Mouse (Mus musculus): Measurements from ENCODE around the gene Ankmy1.

Gene Ankmy1

DNA sequence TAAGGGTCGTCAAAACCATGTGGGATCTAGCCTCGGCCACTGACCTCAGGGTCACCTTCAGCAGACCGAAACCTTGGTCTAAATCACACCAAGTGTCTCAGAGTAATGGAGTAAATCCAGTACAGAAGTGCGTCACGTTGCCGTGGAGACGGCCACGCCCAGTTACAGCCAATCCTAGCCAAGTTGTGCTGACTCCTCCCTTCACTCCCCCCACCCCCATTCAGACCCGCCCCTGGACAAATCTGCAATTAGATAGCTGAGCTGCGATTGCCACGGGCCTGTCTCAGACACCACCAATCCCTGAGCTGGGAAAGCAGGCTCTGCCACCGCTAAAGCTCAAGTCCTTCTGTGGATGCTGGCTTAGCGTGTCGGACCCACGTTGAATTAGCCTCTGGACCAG, at the start of gene Ankmy1:
Gene Ankmy1, minus strand, starts transcription at position 121 of the 400 bp plus-strand sequence.
- no peak for DNase-seq

DNA sequence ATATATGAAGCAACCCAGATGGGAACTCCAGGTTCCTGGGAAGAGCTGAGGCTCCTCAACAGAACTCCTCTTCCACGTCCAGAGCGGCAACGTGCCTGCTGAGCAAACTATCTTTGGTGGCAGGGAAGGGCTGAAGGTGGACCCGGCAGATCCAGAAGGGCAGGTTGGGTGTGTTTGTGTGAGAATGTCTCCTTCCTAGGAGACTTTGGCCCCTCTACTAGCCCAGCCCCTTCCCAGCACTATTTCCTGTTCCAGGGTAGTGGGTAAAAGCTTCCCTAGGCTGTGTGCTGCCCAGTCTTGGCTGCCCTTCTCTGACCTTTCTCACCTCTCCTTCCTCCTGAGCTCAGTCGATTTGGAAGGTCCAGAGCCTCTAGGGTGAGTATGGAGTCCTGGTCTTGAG, 47.9 kb upstream of the Ankmy1 start, which contains the start of gene Gpr35:
Gene Gpr35, plus strand, starts transcription at position 259 of the 400 bp plus-strand sequence.
- no peak for DNase-seq

- no peak for DNase-seq
These were observed 46.7 kb upstream of the Ankmy1 start for GRCm38 (mm10) chr1:92949426-92949825.

DNA sequence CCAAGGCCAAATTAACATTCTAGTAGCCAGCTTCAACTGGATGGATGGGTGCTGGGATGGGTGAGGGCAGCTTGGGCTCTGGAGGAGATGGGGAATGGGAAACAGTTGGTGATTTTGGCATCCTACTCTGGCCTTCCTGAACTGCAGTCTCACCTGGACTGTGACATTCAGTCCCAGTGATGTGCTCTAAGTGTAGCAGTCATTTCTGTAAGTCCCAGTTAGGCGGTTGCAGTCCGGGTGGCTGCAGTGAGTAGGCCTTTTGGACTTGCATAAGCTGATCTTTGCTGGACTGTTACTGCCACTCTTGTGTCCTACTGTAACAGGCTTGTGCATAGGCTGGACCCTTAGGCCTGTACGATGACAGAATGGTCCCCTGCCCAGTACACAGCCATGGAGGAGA, 45.3 kb upstream of the Ankmy1 start:
- DNase-seq: no peak

DNA sequence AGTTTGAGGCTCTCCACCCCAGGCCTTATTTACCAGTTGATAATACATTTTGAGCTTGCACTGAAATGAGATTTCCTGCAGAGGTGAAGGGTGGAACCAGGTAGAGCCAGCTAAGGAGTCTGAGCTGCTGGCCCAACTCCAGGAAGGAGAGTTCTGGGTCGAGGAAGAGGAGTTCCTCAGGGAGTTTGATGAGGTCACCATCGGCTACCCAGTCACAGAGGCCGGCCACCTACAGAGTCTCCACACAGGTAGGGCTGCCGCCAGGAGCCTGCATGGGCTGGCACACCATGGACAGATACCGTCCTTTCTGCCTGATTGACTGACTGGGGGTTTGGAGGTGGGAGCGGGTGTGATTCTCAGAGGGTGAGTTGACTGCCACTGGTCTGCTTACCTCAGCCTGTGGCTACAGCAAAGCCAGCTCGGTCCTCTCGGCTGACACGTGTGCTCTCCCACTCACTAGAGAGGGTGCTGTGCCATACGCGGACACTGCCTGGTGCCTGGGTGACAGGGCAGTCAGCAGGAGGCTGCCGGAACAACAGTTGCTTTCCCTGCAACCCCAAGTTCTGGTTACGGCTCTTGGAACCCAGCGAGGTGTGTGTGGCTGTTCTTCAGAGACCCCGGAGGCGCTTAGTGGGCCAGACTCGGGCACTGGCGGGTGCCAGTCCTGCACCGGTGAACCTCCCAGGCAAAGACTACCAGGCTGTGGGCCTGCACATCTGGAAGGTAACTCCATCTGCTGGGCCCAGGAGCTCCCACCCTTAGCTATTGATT, 40.7 kb upstream of the Ankmy1 start:
- no peak for DNase-seq

DNA sequence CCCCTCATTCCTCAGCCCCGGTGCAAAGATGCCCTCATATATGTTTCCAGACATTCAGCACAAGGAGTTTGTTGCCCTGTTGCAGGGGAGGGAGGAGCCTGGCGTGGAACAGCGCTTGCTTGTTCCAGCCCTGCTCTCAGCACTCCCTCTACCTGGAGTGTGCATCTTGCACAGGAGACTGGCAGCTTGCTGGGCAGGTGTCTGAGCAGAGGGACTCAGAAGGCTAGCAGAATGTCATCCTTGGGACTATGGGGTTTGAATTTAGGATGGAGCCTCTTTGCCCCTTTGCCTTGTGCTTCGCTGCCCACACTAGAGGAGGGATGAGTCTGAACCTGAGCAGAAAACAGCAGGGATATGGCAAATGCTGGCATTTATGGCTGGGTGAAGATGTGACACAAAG, 37.0 kb upstream of the Ankmy1 start:
- DNase-seq: peak; percentile 81

GRCm38 (mm10) chr1:92937797-92938196, 35.1 kb upstream of the Ankmy1 start:
- DNase-seq: no peak

DNA sequence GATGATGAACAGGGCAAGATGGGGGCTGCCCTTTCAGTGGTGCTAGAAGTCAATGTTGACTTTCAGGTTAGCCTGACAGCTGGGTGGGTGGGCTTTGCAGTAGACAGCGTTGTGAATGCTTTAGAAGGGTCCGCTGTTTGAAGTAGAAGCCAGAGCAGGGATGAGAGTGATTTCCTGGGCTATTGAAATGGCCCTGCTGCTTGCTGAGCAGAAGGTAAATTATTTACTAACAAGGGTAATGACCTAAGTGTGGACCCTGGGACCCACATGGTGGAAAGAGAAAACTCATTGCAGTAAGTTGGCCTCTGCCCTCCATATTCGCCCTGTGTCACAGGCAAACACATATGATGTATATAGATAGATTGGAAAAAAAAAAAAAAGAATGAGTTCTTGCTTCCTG, 33.8 kb upstream of the Ankmy1 start:
- DNase-seq: no peak

DNA sequence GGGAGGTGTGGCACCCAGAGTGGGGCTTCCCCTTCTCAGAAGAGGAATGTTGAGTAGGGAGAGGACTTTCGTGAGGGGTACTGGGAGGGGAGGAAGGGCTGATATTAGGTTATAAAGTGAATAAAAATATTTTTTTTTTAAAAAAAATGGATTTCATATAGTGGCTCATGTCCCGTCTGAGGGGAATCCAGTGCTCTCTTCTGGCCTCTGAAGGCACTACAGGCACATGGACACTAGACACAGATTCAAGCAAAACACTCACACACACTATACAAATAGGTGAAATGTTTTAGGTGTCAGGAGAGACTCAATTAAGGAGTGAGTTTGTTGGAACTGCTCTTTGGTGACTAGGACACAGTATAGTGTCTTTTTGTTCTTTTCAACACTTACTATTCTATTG, 33.3 kb upstream of the Ankmy1 start:
- no peak for DNase-seq

GRCm38 (mm10) chr1:92935054-92935962, 32.6 kb upstream of the Ankmy1 start:
- DNase-seq: peak; percentile 65

DNA sequence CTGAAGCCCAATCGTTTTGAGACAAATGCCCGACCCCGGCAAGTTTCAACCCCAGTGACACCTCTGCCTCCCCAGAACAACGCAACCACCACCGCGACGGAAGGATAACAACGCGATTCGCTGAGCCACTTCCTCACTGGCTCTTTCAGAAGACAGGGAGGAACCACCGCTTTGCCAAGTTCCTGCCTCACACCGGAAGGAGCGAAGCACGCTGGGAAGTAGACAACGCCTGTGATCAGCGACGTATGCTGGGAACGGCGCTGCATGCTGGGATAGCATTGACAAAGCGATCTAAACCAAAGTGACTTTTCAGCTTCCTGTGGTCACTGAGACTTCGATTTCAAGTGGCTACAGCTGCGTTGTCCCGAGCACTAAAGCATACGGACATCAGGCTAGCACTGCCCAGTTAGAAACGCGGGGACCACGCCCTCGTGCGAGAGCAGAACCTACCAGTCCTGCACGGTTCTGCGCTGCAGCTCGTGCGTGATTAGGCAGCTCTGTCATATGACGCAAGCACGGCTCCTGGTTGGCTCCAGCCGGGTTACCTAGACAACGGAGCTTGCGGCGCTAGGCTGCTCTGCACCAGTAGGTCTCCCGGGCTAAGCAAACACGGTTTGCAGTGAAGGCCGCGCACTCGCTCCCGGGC, 31.6 kb upstream of the Ankmy1 start, which contains the start of gene Capn10:
Gene Capn10, plus strand, starts transcription at position 195 of the 646 bp plus-strand sequence.
- peak; percentile 96 for DNase-seq

DNA sequence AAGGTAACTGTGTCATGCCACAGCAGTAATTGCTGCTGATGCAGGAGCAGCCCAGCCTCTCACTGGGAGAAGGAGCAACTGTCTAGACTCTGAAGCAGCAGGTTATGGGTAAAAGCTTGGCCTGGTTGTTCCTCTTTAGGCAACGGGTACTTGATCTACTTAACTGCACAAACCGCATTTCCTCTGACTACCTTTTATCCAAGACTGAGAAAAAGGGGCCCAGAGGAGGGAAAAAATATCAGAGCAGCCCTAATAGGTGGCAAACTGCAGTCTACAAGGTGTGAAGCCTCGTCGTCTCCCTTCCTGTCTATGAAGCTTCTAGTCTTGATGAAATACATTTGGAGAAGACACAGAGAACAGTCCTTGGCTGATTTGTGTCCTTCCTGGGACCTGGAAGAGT, 30.9 kb upstream of the Ankmy1 start:
- no peak for DNase-seq

- no peak for DNase-seq
These were observed 27.5 kb upstream of the Ankmy1 start for GRCm38 (mm10) chr1:92930171-92930706.

DNA sequence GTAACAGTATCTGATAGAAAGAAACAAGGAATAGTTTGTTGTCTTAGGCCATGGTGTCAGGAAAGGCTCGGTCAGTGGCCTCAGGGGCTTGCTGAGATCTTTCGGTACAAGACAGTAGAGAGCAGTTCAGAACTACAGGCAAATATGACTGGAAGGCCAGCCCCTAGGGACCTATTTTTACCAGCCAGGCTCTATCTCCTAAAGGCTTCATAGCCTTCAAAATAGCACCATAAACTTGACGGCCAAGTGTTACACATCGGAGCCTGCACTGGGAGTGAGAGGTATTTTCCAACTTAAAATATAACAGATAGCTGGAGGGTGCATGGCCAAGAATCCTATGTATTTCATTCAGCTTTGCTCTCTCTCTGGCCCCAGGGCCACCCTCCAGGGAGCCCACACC, 18.8 kb upstream of the Ankmy1 start:
- DNase-seq: no peak

DNA sequence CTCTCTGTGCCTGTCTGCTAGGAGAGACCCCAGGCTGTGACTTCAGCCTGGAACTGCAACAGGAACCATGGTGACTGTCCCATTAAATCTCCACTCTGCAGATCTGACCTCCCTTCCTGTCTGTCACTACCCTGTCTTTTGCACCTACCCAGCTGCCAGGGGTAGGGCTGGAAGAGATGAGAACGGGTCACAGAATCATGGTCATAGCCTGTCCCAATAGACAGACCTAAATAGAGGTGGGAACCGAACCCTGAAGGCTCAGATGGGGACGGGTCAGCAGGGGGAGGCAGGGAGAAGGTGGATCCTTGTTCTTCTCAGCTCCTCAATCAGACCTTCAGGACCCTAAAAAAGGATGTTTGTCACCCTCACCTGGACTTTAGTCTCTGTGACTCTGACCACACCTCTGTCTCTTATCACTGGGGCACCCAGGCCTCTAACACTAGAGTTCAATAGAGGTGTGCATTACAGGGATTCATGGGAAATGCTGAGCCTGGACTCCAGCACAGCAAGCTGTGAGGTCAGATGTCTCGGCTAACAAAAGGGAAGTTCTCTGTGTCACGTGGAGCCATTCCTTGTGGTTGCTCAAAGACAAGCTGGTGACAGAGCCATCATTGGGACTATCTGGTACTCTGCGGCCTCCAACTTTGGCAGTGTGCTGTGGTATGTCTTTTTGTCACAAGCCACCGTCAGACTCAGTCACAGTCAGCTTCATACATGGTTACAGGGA, 17.9 kb upstream of the Ankmy1 start:
- DNase-seq: no peak

DNA sequence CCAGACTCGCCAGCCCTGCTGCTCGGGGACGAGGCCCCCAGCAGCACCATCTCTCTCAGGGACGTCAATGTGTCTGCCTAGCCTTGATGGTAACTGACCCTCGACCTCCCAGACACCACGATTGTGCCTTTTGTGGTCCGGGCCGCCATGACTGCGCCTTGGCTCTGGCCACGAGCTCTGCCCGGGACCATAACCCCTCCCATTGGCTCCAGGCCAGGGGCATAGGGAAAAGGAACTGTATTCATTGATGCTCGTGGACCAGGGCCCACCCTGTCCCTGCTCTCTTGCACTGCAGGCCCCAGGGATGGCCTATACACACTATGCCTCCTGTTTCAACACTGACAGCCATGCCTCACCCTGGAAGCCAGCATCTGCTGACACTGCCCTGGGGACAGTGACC, 17.1 kb upstream of the Ankmy1 start:
- DNase-seq: peak; percentile 24

DNA sequence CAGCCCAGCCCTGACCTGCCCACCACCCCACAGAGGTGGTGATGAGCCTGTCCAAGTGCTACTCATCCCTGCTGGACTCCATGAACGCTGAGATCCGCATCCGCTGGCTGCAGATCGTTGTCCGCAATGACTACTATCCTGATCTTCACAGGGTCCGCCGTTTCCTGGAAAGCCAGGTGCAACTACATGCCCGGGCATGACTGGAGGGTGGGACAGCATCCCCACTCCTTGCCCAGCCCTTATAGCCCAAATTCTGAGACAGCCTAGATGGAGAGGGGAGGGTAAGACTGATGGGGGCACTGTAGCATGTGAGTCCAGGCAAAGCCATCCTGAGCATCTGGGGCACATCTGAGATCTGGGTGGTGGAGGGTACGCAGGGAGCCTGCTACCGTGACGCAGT, 16.4 kb upstream of the Ankmy1 start:
- DNase-seq: no peak

DNA sequence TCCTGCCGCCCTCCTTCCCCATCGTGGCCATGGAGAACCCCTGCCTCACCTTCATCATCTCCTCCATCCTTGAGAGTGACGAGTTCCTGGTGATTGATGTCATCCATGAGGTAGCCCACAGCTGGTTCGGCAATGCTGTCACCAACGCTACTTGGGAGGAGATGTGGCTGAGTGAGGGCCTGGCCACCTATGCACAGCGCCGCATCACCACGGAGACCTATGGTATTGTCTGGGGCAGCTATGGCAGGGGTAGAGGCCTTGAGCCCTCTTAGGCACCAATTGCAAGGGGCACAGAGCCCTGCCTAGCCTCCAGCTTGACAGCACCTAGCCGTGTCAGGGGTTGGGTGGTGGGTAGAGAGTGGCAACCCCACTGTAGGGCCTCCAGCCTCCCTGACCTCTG, 14.0 kb upstream of the Ankmy1 start:
- no peak for DNase-seq

DNA sequence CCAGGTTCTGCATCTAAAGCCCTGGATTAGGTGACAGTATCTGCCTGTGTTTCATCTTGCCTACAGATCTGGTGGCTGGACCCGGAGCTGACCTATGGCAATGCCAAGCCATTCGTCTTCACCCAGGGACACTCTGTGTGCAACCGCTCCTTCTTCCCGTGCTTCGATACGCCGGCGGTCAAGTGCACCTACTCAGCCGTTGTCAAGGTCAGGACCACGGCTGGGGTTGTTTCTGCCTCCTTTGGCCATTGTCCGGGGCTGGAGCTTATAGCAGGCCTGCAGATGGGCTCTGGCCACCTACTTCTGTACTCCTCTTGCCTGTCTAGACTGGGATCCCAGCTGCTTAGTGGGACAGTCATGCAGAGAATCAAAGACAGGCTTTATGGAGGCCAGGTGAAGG, 12.3 kb upstream of the Ankmy1 start:
- peak; percentile 21 for DNase-seq

DNA sequence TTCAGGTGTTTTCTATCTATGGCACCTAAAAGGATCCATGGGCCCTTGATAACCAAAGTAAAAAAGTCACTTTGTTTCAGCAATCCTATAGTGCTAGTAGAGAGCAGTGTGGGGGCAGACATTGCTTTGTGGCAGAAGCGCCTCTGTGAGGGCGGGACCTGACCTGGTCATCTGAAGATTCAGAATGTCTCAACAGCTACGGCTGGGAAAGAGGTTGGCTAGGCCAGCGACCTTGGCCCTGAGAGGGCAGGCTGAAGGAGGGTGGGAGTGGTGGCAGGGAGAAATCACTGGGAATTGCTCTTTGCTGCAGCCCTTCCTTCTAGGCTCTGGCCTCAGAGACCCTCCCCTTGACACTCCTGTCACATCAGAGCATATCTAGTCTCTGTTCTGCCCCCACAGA, 11.5 kb upstream of the Ankmy1 start:
- no peak for DNase-seq

GRCm38 (mm10) chr1:92912286-92912685, 9.6 kb upstream of the Ankmy1 start:
- peak; percentile 54 for DNase-seq

- peak; percentile 59 for DNase-seq
These were observed 9.0 kb upstream of the Ankmy1 start for GRCm38 (mm10) chr1:92911721-92912138.

Measured in cerebellum, adult 11-12 months (tissue).